Mouse (Mus musculus) thymus, postnatal 0 days (tissue): Measurements from ENCODE around the gene Fbxl15. TPM values are rescaled to one million over a fixed set of nuclear protein-coding genes. Genes with fewer than 3 reads are reported as not detected.
A peak's percentile ranks its signal among the peaks of the same experiment; 100 is the strongest.

Source experiments
- DNase-seq: peaks from one replicate; pipeline ENCODE4 v3.0.0-alpha.2; 2015; ENCODE audit warnings: low spot score
- polyA plus RNA-seq: library from polyadenylated mRNA; unstranded; fragments of >200 nt; fragmentation: Nextera tagmentation; extraction: Ambion mirVana; gene quantifications from 2 replicates; pipeline ENCODE4 v1.2.1, GENCODE M21; 2015

Gene Fbxl15
- polyA plus RNA-seq, 1 experiment from 2014 or later = 8.3 TPM

DNA sequence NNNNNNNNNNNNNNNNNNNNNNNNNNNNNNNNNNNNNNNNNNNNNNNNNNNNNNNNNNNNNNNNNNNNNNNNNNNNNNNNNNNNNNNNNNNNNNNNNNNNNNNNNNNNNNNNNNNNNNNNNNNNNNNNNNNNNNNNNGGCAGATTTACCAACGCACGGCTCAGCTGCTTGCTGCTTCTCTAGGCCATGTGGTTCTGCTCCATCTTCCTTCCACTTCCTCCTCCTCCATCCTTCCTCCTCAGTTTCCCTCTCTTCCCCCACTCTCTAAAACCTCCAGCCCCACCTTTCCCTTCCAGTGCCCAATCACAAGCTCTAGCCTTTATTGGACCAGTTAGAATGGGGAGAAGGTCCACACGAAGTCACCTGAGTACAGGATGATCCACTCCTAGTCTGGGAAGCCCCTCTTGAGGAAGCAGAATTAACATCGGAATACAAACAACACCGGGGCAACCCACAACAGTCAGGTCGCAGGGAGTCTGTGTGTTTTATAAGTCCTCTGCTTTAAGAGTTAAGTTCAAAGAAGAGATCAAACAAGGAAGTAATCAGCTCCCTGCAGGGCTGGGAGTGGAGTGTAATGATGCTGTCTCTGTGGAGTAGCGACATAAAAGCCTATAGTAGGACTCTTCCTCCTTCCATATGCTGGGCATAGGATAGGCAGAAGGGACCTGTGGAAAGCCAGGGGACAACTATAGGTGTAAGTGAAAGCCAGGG is 16.9 kb downstream of the Fbxl15 start:
- DNase-seq = no peak

DNA sequence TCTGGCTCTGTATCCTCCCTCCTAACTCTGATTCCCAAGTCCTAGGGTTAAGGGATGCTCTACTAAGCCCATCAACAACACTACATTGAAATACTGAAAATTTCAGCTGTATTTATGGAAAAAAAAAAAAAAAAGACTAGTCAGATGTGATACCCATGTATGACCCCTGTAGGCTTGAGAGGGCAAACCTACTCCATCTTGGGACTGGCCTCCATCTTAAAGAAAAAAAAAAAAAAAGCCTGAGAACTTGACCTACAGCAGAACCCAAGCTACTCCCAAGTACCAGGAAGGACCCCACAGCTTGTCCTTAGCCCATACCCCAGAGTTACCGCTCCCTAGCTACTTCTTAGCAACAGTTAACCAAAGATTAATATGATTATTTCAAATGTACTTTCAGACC is 19.2 kb downstream of the Fbxl15 start:
- DNase-seq = no peak

DNA sequence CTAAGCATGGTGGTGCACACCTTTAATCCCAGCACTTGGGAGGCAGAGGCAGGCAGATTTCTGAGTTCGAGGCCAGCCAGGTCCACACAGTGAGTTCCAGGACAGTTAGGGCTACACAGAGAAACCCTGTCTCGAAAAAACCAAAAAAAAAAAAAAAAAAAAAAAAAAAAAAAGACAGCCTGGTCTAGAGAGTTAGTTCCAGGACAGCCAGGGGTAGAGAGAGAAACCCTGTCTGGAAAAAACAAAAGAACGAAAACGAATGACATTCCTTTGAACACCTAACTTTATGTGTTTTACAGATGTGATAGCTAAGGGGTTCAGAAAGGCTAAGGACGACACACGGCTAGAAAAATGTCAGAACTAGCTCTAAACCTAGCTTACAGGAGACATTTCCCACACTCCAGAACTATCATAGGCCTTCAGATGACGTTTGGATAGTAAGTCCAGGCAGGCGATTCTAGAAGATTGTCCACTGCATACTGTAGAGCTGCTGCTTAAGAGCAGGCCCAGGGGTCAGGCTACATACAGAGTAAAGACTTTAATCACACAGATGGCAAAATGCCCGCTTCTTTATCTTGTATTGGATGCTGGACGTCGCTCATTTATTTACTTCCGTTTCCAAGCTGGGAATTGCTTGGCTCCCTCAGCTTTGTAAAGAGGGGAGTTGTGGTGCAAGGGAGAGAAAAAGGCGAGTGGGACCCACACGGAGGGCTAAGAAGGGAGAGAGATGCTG is 20.1 kb downstream of the Fbxl15 start:
- DNase-seq = no peak

DNA sequence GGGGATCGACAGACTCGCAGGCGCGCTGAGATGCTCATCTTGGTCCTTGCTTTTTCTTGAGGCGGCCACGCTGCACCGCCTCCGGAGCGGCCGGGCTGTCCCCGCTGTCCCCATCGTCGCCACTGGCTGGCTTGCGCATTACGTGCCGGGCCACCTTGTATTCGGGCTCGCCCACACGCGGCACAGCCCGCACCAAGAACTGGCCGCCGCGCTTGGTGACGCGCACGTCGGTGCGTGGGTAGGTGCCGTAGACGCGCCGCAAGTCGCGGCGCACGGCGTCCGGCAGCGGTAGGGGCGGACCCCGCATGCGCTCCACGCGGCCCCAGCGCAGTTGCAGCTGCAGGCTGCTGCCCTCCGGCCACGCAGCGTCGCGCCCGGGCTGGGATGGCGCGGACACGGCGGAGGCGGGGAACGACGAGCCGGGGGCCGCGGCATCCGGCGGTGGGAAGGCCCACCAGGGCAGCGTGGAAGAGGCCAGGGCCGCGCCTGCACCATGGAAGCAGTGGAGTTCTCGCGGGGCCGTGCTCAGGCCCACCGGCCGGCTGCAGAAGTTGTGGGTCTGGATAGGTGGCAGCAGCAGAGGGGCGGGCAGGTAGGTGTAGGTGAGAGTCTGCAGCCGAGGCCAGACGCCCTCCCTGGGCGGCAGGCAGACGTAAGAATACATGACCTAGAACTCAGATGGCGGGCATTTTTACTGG is 20.9 kb downstream of the Fbxl15 start:
- DNase-seq = peak; percentile 45

DNA sequence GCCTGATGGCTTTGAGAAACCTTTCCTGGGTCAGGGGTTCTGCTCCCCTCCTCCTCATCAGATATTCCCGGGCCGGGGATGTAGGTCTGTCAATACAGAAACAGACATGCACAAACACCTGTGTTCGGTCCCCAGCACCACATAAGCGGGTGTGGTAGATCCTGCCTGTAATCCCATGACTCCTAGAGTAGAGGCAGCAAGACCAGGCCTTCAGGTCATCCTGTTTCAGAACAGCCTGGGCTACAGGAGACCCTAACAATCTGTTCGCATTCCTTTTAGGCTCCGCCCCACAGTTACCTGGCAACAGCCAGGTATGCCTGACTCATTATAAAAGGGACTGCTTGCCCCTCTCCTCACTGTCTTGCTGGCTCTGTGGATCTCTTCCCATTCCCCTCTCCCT is 21.6 kb downstream of the Fbxl15 start:
- no peak for DNase-seq

DNA sequence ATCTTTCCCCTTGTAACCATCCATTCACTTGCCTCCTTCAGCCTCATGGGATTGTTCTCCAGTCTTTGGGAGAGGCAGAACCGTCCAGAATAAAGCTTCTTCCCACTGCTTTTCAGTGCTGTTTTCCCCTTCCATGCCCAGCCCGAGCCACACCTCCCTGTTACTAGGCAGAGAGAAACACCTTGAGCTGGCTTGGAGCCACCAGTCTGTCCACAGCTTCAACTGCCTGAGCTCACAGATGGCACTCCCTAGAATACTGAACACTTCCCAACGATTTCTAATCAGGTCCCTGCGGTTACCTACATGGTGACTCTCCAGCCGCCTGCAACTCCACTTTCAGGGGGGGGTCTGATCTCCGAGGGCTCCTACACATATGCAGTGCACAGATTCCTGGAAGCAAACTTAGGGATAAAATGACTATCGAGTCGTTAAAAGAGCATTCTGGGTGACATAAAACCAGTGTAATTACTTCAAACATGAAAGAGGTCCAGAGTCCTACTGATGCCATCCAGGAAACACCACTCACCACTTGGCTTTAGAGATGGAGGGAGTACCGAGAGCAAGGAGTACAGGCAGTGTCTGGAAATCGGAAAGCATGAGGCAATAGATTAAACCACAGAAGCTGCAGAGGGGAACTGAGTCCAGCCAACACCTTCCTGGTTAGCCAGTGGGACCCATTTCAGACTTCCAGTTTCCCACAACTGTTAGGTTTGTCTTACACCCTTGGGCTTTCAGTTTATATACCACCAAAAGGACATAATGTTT is 22.4 kb downstream of the Fbxl15 start, which contains the start of gene 2310034G01Rik:
TSS of gene 2310034G01Rik (minus strand) at position 135 of the 765 bp plus-strand sequence.
- DNase-seq = no peak

DNA sequence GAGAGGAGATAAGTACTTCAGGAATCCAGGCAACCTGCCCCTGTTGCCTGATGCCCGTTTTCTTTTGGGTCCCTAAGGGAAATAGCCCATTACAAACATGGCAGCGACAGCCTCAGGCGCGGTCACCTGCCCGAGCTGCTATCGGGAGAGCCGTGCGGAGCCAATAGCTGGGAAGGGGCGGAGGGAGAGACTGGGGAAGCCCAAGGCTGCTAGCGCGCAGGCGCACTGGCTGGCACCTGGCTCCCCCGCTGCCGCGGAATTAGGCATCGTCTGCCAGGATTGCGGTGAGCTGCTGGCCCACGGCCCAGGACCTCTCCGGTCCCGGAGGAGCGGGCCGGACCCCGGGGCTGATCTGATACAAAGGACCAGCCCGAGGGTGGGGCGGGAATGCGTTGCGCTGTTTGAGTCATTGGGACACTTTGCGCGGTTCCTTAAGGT is 28.7 kb downstream of the Fbxl15 start:
- peak; percentile 87 for DNase-seq

DNA sequence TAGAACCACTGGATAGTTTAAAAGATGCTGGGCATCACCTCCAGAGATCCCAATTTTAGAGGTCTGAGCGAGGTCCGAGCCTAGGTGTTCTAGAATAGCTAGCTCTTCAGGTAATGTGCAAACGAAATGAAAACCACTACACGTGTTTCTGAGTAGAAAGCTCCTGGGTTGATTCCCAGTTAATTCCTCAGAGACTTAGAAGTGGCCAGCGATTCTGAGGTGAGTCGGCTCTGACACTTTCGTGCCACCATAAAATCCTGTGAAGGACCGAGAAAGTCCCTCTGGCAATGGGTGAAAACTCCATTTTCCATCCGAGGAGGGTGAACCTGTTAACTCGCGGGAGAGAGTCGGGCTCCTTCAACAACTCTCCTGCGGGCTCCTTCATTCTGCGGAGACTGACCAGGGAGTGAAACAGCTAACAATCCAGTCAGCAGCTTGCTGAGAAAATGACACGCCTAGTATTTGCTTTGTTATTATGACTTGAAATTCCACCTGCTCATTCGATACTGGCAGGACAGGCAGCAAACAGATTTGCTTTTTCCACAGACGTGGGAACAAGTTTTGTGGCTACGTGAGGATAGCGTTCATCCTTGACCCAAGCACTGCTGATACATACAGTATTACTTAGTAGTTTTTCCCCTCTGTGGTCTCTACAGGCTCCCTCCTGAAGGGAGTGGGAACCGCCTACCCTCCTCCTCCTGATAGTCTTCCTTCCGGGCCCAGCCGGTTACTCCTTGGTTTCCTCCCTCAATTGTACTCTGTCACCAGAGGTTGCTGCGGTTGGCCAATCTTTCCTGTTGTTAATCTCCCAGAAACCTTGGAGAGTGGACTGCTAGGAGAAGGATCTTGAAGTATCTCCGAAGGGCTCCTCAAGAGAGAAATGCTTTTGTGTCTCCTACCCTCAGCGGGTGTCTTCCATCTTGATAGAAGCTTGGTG is 29.6 kb downstream of the Fbxl15 start:
- peak; percentile 18 for DNase-seq

DNA sequence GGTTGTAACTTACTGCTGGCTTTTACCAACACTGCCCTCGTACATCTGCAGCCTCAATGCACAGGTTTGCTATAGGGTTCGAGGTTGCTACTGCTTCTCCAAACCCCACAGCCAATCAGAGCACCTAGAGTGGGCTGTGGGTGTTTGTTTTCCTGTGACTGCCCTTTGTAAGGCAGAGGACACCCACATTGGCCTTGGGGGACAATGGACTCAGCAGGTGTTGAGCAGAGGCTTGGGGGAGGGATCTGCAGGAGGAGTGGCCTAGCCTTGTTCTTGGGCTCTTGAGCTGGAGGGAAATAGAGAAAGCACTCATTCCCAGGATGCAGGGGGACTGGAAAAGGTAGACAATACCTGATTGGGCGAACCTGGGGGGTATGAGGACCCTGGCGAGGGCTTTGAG is 30.4 kb downstream of the Fbxl15 start:
- no peak for DNase-seq

DNA sequence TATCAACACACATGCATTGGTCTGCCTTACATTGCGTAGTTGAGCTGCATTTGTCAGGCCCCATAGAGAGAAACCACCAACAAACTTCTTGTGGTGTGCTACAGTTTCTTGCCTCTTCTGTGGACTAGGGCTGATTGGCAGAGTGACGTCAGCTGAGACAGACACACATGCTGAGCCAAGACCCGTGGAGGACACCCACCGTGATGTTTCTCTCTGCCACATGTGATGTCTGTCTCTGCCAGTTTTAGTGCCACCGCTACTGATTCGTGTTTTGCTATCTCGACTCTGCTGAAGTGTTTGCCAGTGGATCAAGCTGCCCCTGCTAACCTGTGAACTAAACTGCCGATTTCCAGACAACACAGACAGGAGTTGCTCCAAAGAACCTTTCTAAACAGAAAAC is 34.1 kb downstream of the Fbxl15 start:
- no peak for DNase-seq

DNA sequence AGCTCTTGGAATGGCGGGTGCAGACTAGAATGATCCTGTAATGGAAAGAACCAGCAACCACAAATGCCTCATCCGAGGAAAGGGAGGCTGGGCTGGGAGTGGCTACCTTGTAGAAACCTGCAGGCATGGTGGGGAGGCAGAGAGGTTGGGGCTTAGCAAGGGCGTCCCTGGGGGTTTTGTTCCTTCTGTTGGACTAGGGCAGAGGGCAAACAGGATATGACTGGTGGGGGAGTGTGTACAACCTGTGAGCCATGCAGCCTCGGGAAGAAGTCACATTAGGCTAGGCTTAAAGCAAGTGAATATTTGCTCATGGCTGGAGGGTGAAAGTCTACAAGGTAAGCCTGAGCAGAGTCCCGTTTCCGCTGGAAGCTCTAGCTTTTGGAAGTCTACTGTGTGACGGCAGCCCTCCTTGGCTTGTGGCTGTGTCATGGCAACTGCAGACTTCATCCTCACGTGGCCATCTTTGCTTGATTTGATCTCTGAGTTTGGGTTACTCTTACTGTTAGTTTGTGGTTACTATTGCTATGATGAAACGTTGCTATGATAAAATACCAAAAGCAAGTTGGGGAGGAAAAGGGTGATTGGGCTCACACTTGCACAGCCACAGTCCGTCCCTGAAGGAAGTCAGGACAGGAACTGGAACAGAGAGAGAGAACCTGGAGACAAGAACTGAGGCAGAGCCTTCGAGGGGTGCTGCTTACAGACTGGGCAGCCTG is 35.5 kb downstream of the Fbxl15 start:
- DNase-seq = no peak

DNA sequence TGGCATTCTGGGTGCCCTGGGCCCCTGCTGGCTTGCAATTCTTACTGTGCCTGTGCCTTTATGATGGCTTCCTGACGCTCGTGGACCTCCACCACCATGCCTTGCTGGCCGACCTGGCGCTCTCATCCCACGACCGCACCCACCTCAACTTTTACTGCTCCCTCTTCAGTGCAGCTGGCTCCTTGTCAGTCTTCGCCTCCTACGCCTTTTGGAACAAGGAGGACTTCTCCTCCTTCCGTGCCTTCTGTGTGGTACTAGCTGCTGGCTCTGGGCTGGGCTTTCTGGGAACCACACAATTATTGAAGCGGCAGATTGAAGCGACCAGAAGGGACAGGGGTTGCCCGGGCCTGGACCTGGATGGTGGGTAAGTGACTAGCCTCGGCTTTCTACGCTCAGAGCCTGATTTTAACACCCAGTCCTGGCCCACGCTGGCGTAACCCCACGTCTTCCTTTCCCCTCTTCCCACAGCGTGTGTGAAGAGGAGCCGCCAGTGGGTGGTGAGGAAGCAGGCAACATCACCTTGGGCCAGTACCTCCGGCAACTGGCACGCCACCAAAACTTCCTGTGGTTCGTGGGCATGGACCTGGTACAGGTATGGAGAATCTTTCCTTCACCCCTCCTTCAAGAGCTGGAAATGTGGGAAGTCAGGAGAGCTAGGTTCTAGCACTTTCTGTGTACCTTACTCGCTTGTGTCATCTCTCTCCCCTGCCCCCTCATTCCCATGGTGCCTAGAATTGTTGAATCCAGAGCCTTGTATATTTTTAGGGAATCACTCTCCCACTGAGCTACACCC is 40.0 kb downstream of the Fbxl15 start:
- no peak for DNase-seq

DNA sequence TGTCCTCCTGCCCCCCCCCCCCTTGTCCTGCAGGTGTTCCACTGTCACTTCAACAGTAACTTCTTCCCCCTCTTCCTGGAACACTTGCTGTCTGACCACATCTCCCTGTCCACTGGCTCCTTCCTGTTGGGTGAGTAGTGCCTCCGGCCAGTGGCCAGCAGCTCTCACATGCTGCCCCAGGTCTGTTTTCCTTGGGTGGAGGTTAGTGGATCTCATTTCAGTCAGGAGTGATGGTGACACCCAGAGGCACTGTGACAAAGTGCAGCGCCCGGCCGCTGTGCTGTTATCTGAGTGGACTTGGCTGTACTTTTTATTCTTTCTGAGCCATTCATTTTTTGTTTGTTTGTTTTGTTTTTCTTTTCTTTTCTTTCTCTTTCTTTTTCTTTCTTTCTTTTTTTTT is 41.2 kb downstream of the Fbxl15 start:
- DNase-seq = no peak

DNA sequence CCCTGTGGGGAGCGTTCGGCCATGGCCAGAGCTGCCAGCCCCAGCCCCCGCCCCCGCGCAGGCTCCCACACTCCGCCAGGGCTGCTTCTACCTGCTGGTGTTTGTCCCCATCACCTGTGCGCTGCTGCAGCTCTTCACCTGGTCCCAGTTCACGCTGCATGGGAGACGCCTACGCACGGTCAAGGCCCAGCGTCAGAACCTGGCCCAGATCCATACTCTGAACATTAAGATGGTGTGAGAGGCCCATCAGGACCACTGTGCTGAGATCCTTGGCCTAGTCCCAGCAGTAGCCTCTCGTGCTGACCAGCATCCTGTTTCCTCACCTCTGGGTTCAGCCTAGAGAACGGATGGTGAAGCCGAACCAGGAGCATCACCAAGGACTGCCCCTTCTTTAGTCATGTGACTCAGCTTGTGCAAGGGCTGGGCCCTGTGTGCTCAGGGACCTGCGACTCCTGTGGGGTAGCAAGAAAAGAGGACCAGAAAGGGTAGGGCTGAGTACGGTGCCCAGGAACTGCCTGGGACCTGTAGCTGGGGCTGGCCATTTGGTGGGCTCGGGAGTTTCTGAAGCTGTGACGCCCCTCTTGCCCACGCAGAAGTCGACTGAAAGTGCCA is 46.6 kb downstream of the Fbxl15 start:
- no peak for DNase-seq

DNA sequence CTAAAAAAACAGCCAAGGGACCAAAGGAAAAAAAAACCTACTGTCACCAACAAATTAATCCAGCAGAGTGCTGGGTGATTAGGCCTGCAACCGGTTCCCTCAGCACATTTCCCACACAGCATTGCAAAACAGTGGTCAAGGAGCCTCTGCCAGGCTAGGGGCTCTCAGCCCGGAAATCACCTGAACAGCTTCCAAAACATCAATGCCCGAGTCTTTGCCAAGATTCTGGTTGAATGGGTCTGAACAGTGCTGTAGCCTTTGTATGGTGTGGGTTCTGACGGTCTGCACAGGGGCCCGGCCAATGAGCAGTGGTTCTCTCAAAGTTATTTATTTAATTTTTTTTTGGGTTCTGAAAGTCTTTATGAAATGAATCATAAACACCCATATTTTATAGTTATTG is 47.5 kb downstream of the Fbxl15 start:
- DNase-seq = no peak

DNA sequence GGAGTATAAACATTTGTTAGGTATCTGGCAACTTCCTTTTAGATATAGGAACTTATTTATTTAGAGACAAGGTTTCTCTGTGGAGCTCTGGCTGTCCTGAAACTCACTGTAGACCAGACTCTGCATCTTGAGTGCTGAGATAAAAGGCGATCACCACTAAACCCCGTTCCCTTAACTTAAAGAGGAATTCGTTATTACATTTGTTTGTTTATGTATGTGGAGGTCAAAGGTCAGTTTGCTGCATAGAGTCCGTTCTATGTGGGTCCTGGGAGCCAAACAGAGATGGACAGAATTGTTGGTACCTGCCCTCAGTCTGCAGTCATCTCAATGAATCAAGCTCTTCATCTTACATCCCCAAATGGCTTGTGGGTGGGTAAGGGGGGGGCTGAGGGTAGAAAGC is 47.9 kb downstream of the Fbxl15 start:
- DNase-seq = no peak
